Mouse (Mus musculus) left cerebral cortex, postnatal 4 days (tissue): ENCODE measurements around the gene Dchs1. TPM values are rescaled to one million over a fixed set of nuclear protein-coding genes. Genes with fewer than 3 reads are reported as not detected.
A peak's percentile ranks its signal among the peaks of the same experiment; 100 is the strongest.
"Not testable (repeated sequence)": the region's sequence is repeated elsewhere in the genome, so short reads cannot be mapped to it uniquely, and the experiment has no call there.

ENCODE experiments used
- DNase-seq: peaks from one replicate; pipeline ENCODE4 v3.0.0-alpha.2; 2022
- intact Hi-C: fragments of 180-260 bp; cut with DNase I; formaldehyde crosslinking; loops from one replicate; pipeline ENCODE4 v1.15.1; 2025
- total RNA-seq, 2 experiments: library from RNA; stranded (reverse); gene quantifications; 2 replicates each; pipeline ENCODE4 v1.2.3; 2021

The Dchs1 gene
- total RNA-seq, 2 experiments from 2014 or later: 84.6 to 90.6 TPM

DNA sequence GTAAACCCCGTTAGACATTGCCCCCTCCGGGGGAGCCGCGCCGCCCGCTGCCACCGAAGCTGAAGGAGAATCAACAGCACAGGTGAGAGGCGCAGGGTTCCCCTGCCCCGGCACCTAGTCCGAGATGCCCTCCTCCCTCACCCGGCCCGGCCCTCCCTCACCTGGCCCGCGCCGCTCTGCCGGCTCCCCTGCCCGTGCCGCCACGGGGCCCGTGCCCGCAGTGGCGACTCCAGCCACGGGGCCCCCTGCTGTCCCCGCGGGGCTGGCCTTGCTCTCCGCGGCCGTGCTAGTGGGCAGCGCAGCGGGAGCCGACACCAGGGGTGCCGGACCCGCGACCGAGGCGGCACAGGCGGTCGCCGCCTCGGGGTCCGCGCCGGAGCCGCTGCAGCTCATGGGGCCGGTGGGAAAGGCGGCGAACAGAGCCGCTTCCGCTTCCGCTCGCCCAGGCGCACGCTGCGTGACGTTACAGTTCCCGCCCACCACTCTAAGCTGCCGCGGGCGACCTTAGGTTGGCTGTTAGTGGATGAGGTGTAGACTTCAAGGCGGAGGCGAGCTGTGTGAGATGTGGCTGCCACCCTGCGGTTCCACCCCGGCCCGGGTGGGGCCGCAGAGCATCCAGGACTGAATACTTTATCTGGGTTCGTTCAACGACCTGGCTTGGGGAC is 43.4 kb downstream of the Dchs1 start, which contains the start of gene Taf10:
Gene Taf10 (minus strand): TSS at position 436 of the 665 bp plus-strand sequence.
- intact Hi-C loops: no loop called here
- peak; percentile 89 for DNase-seq

DNA sequence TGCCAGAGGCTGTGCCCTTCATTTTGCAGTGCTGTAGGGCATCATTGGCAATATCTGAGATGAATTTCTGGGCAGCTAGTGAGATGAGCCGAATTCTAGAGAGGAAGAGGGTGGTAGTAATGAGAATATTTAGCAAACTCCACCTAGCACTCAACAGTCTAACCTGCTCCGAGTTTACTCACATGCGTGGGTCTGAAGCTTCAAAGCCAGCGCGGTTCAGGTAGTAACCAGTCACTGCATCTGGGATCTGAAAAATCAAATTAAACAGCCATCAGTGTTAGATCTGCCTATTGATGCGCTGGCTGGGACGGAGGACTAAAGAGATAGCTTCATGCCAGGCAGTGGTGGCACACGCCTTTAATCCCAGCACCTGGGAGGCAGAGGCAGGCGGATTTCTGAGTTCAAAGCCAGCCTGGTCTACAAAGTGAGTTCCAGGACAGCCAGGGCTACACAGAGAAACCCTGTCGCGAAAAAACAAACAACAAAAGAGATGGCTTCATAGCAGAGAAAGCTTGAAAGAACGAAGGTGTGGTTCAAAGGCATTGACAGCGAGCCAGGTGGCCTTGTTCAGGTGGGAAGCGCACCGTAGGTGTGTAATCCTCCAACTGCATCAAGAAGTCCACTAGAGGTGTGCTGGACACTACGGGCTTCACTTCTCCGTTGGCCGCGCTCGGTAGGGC is 44.1 kb downstream of the Dchs1 start:
- intact Hi-C loops: not testable (repeated sequence)

DNA sequence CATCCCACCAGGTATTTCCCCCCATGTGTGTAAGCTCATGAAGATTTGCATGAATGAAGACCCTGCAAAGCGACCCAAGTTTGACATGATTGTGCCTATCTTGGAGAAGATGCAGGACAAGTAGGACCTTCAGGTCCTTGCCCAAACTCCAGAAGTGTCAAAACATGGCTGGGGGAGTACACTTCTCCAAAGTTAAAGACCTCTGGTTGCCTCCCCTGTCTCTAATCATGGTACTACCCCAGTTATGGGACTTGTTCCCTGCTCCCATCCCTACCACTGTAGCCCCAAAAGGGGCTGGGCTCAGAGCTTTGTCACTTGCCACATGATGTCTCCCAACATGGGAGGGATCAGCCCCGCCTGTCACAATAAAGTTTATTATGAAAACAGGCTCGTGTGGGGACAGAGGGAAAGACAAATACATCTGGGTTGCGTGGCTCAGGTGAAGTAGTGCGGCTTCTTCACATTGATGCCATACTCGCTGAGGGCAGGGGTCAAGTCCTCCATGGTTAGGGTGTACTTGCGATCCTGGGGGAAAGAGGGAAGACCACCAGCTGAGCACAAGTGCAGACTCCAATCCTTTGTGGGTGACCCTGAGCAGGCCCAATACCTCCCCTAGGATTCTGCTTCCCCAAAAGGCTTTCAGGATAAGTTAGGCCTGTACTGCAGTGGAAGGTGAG is 44.8 kb downstream of the Dchs1 start:
- DNase-seq, intact Hi-C loops: not testable (repeated sequence)

More for the DNA sequence above, 44.1 kb downstream of the Dchs1 start:
- DNase-seq: not testable (repeated sequence)

DNA sequence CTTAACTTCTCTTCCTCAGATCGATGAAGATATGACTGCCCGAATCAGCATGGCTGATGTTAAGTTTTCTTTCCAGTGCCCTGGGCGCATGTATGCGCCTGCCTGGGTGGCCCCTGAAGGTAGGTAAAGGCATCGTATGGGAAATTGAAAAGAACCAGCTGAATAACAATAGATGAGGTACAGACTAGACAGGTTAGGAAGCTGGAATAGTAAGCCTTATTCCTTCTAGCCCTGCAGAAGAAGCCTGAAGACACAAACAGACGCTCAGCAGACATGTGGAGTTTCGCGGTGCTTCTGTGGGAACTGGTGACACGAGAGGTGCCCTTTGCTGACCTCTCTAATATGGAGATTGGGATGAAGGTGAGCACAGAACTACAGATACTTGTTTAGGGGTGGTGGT is 45.5 kb downstream of the Dchs1 start:
- intact Hi-C loops: no loop called here
- no peak for DNase-seq

DNA sequence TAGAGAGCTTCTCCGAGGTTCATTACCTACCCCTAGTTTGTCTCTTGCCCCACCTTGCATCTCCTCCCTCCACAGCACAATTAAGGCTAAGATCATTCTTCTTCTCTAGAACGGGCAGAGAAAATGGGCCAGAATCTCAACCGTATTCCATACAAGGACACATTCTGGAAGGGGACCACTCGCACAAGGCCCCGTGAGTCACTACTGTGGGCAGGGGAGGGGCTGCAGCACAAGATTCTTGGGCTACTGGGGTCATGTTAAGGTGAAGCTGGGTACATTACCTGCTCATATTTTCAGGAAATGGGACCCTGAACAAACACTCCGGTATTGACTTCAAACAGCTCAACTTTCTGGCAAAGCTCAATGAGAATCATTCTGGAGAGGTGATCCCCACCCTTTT is 46.6 kb downstream of the Dchs1 start:
- DNase-seq: no peak
- intact Hi-C loops: no loop called here

DNA sequence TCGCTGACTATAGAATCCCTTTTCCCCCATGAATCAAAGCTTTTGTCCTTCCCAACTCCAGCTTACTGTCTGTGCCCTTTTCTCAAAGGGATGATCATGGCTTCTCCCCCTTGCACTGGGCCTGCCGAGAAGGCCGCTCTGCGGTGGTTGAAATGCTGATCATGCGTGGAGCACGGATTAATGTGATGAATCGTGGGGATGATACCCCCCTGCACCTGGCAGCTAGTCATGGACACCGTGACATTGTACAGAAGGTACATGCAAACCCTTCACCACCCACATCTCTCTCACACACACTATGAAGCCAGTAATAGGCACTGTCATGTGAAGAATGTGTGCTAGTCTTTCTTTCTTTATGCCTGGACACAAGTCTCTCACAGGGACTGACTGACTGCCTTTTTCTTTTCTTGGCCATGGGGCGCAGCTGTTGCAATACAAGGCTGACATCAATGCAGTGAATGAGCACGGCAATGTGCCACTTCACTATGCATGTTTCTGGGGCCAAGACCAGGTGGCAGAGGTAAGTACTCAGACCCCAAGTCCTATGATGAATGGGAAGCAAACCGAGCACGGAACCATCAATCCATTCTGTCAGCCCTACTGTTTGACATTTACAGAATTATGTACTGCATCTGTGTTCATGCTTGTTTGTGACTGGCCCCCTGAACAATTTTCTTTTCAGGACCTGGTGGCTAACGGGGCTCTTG is 47.2 kb downstream of the Dchs1 start:
- no peak for DNase-seq
- intact Hi-C loops: no loop called here

DNA sequence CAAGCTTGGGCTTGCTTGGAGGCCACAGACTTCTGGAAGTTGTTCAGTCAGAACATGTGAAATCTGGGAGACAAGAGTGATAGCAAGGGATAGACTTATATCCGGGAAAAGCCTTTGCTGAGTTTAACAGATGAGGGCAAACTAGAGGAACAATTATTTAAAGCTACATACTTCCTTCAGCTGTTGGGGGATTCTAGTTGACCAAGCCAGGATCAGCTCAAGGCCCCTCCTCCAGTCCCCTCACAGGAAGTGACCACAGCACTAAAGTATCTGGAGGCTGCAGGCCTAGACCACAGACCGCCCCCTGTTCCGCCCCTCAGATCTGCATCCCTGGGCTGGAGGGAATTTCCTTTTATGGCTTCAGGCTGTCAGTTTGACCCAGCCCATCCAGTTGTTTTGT is 48.5 kb downstream of the Dchs1 start:
- intact Hi-C loops: loop anchor here (10.0 kb wide), 1 partner anchor 184 kb away; the partner anchor contains the start of gene Smpd1
- DNase-seq: no peak

DNA sequence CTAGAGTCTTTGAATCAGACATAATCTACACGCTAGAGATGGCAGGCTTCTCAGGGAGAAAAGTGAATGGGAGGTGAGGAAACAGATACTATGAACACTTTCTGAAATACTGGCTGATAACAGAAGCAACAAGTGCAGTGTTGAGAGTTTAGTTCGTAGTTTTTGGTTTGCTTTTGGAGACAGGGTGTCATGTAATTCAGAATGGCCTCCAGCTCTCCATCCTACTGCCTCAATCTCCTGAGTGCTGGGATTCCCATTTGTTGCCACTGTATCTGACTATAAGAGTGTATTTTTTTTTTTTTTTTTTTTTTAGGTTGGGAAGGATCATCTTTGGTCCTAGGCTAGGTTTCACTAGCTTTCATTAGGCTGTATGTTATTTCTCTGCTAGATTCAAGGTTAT is 49.2 kb downstream of the Dchs1 start:
- DNase-seq: no peak
- intact Hi-C loops: loop anchor here (10.0 kb wide), 1 partner anchor 183 kb away; the partner anchor contains the start of gene Smpd1

DNA sequence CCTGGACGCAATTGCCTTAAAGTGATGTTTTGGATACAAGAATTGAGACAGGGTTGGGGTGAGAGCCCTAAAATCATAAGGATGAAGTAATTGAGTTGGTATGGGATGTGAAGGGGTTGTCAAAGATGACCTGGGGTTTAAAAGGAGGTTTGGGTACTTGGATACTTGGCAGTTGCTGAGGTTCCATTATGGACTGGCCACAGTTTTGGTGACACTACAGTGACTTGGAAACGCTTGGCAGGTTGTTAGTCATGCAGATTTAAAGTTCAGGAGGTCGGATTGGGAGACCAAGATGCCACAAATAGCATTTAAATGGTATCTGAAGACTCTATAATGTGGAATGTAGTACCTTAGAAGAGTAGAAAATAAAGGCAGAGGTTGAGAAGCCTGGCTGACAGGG is 49.8 kb downstream of the Dchs1 start:
- intact Hi-C loops: loop anchor here (10.0 kb wide), 1 partner anchor 183 kb away; the partner anchor contains the start of gene Smpd1
- no peak for DNase-seq

DNA sequence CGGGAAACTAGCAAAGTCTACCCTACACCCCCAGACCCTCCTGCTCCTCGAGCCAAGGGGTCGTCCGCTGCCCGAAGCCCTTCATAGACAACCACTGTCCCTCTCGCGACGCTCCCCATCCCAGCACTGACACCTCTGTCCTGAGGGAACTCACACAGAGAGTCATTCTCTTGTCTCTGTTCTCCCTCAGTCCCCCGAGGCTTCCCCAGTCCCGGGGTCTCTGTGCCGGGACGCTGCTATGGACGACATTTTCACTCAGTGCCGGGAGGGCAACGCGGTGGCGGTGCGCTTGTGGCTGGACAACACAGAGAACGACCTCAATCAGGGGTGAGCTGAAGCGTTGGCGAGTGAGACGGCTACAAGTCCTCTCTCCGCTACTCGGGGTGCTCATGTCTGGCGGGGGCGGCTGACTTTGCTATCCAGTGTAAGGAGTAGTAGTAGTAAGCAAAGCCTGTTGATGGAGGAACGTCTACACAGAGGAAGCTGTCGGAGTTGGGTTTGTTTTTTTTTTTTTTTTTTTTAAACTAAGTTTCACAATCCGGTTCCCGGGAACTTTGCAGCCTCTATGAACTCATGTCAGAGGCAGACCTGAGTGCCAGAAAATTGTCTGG is 50.4 kb downstream of the Dchs1 start, which contains the start of gene Rrp8:
Gene Rrp8 (minus strand): TSS at position 475 of the 611 bp plus-strand sequence.
- intact Hi-C loops: loop anchor here (10.0 kb wide), 1 partner anchor 182 kb away; the partner anchor contains the start of gene Smpd1
- DNase-seq: no peak

DNA sequence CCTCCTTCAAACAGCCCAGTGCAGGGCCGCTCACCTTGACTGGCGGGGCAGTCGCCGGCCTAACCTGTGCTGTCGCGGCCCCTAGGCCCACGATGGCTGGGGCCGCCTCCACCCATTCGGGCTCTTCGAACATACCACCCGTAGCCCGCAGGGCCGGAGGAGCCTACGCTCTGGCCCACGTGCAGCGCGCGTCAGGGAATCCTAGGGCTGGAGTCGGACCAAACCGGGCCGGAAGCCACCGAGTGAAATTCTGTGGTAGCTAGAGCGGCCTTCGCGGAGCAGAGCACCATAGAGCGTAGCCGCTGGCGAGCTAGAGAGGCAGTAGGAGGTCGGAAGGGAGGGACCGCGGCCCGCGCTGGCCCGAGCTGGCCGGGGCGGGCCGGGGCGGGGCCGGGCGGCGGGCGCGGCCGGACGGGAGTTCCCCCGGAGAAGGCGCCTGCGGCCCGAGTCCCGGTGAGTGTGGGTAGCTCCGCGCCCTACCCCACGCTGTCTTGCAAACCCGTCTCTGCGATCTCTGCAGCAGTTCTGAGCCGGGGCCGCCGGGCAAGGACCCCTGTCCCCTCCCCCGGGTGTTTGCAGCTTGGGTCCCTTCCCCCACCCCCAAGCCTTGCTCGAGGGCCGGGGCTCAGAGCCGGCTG is 51.1 kb downstream of the Dchs1 start, which contains the start of gene Ilk:
Gene Ilk (plus strand): TSS at position 329 of the 638 bp plus-strand sequence.
- intact Hi-C loops: loop anchor here (10.0 kb wide), 1 partner anchor 182 kb away; the partner anchor contains the start of gene Smpd1
- DNase-seq: peak; percentile 89

DNA sequence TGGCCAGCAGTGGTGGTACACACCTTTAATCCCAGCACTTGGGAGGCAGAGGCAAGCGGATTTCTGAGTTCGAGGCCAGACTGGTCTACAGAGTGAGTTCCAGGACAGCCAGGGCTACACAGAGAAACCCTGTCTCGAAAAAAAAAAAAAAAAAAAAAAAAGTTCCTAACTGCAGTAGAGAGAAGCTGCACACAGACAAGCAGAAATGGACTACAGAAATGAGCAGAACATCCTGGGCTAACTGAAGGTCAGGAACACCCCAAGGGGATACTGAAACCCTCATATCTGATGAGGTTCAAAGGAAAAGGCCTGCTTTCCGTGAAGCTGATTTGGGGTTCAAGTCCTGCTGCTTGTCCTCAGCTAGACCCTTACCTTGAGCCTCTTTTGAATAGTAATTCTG is 52.0 kb downstream of the Dchs1 start:
- intact Hi-C loops: loop anchor here (10.0 kb wide), 1 partner anchor 181 kb away; the partner anchor contains the start of gene Smpd1
- not testable (repeated sequence) for DNase-seq

DNA sequence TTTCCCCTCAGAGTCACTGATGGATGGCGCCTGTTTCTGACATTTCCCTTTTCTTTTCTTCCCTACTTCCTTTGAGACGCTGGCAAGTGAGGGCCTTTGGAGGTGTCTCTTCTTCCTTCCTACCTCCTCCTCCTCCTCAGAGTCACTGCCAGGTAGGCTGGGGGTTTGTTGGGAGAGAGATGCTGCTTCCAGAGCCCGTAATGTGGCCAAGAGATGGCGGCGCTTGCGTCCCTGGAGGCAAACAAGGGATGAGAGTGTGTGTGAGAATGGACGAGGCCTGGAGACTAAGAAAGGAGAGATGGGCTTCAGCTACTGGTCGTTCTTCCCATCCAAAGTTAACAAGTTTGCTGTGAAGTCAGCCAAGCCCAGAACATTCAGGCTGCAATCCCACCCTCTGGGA is 52.6 kb downstream of the Dchs1 start:
- DNase-seq: no peak
- intact Hi-C loops: loop anchor here (10.0 kb wide), 1 partner anchor 180 kb away; the partner anchor contains the start of gene Smpd1

DNA sequence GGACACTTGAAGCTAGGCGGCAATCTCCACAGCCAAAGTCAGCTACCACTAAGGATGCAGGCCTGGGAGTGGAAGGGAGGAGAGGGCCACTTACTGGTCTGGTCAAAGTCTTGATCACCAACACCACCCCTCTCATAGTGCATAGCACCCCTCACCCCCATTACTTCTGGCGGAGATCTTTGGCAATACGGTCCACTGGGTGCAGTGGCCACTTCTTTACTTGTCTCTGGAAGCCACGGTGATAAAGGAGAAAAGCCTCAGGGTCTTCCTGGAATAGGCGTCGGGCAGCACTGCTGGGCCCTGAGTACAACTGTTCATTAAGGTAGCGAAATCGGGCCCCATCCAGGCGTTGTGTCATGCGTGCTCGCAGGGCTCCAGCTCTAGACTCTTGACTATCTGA is 53.6 kb downstream of the Dchs1 start:
- intact Hi-C loops: loop anchor here (10.0 kb wide), 1 partner anchor 179 kb away; the partner anchor contains the start of gene Smpd1
- DNase-seq: no peak

DNA sequence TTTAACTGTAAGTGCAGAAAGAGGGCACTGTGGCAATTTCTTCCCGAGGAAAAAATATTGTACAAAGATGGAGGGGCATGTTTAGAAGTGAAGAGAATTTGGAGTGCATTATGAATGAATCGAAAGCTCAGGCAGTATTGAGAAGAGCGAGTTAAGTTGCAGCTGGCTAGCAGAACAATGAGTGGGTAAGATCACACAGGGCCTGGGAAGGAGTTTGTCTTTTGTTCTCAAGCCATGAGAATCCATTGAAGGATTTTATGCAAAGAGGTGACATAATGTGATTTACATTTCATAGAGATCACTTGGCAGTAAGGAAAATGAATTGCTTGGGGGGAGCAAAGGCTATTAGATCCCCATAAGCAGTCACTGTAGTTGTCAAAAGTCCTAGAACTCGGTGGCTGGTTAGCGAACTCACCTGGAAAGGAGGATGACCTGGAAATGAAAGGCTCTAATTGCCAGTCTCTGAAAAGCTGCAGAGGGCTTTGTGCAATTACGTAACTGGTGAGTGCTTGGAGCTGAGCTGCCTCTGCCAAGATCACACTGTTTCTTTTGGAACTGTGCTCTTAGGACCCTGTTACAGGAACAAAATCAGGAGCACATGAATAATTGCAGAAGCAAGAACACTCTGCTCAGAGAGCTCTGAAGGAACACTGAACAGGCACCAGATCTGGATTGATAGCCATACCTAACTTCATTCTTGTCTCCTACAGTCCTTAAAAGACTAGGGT is 58.6 kb downstream of the Dchs1 start:
- DNase-seq: no peak
- intact Hi-C loops: no loop called here

DNA sequence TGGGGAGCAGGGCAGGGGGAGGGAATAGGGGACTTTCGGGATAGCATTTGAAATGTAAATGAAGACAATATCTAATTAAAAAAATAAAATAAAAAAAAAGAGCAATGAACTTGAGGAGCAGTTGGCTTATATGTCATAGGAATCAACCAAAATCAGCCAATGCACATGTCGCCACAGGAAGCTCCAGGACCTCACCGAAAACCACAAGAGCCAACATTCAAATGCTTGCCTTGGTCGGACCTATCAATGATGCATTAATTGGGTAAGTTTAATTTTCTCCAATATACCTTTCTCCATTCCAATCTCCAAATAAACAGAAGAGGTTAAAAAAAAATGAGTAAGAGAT is 60.5 kb downstream of the Dchs1 start:
- intact Hi-C loops: loop anchor here (2.0 kb wide), 1 partner anchor 92 kb away; no protein-coding TSS in a partner anchor
- no peak for DNase-seq

DNA sequence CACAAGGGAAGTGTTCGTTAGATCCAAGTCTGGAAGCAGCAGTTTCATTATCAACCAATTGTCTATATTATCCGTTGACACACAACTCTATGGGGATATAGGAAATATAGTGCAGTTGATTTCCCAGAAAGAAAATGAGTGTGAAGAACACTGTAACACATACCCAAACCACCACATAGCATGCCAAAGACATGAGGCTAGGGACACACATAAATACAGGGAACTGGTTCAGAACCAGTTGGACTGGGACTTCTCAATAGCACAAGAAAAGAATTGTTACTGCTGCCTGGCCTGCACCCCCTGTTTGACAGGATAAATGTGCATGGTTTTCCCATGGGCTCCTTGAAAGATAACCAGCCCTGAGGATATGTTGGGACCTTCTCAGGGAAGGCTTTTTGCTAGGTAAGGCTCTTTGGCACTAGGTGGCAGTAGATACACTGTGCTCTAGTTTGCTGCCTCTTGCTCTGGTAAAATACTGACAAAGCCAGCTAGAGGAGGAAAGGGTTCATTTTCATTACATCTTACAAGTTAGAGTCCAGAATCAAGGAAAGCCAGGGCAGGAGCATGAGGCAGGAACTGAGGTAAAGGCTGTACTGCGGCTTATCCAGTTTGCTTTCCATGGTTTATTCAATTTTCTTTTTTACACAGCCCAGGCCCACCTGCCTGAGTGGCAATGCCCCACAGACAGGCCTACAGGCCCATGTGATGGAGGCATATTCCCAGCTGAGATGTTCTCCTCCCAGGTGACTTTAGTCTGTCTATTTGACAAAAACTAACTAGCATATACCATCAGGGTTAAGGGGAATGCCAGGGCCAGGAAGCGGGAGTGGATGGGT is 61.1 kb downstream of the Dchs1 start:
- peak; percentile 16 for DNase-seq
- intact Hi-C loops: loop anchor here (2.0 kb wide), 1 partner anchor 92 kb away; no protein-coding TSS in a partner anchor

DNA sequence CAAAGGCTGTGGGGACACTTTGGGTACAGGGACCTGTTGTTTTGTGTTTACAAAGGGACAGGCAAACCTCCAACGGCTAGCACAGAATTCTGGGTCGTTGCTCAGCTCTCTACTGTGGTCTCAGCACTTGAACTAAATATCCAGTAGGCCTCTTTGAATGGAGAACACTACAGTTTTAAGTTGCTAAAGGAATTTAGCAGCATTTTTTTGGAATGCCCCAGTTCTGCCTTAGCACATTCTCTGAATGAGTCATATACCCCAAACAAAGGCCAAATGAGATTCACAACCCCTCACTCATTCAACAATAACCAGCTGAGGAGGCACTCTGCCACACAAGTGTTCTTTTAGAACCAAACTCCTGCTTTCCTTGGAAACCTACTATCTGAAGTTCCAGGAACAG is 65.5 kb downstream of the Dchs1 start:
- intact Hi-C loops: no loop called here
- DNase-seq: no peak
